ENCODE assay signal across 13 mouse cellular contexts in the genomic region with DNA sequence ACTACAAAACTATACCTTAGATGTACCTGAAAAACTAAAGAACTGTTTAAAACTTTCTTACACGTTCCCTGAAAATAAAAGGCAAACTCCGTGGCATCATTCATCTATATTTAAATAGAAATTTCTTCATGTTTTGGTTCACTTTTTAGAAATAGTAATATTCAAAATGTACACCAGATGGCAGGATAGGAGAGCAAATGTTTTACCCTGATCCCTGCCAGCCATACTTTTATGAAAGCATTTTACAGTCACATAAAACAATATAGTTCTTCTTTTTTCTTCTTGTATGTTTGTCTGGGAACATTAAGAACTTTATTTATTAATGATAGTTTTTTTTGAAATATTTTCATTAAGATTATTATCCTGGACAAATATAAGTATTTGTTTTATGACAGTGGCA.
A peak's percentile ranks its signal among the peaks of the same experiment; 100 is the strongest.
DNase-seq lines count a peak whose midpoint lies in the region; ATAC-seq and TF ChIP-seq lines count a peak whose summit lies in the region.
"Had no signal": no experiment of that assay in that cellular context is flagged by ENCODE, and none has a peak within 500 bp of the region (broad histone marks: within the 10 kb centered on the region; RNA-seq: fewer than 3 reads in every experiment).

No protein-coding gene starts in this region.

- WGBS in midbrain, embryonic 14.5 days: 64% methylated on average over 2 of the region's 2 CpGs
- 56% methylated on average over 2 of the region's 2 CpGs for WGBS in midbrain, embryonic 13.5 days
- WGBS in stomach, postnatal 0 days: 45% methylated on average over 2 of the region's 2 CpGs

- no peaks in the 10 kb centered on the region for H3K27me3 ChIP-seq in midbrain, embryonic 14.5 days (ENCODE audit: control insufficient read depth, insufficient read depth, low read length)
- H3K27me3 ChIP-seq in midbrain, embryonic 13.5 days: no peaks in the 10 kb centered on the region
- no peaks in the 10 kb centered on the region for H3K27me3 ChIP-seq in stomach, postnatal 0 days (ENCODE audit: control insufficient read depth, insufficient read depth, low read length)
- H3K27me3 ChIP-seq: embryonic facial prominence, embryonic 13.5 days; limb, embryonic 13.5 days had no signal

- peak; percentile 66 for TF ChIP-seq CTCF in stomach, postnatal 0 days (IDR thresholded peaks at IDR 0.05; ENCODE audit: low read depth)

- no peaks in the 10 kb centered on the region for H3K36me3 ChIP-seq in midbrain, embryonic 14.5 days (ENCODE audit: control insufficient read depth, insufficient read depth, low read length)
- H3K36me3 ChIP-seq in midbrain, embryonic 13.5 days: no peaks in the 10 kb centered on the region
- H3K36me3 ChIP-seq in stomach, postnatal 0 days (ENCODE audit: control insufficient read depth, insufficient read depth, low read length): no peaks in the 10 kb centered on the region
- H3K36me3 ChIP-seq: embryonic facial prominence, embryonic 13.5 days; limb, embryonic 13.5 days had no signal

- no peak overlapping the region for H3K27ac ChIP-seq in midbrain, embryonic 14.5 days (replicated peaks; ENCODE audit: low read depth, low read length)
- H3K27ac ChIP-seq in midbrain, embryonic 13.5 days: no peak overlapping the region
- no peak overlapping the region for H3K27ac ChIP-seq in stomach, postnatal 0 days (replicated peaks)
- H3K27ac ChIP-seq: embryonic facial prominence, embryonic 13.5 days; limb, embryonic 13.5 days had no signal

- H3K9ac ChIP-seq in midbrain, embryonic 14.5 days (replicated peaks; ENCODE audit: low read length): no peak overlapping the region
- H3K9ac ChIP-seq in midbrain, embryonic 13.5 days (replicated peaks): no peak overlapping the region
- no peak overlapping the region for H3K9ac ChIP-seq in stomach, postnatal 0 days (ENCODE audit: low read length)
- H3K9ac ChIP-seq: embryonic facial prominence, embryonic 13.5 days; limb, embryonic 13.5 days had no signal

- no peak overlapping the region for H3K4me2 ChIP-seq in midbrain, embryonic 14.5 days (ENCODE audit: low read length)
- no peak overlapping the region for H3K4me2 ChIP-seq in midbrain, embryonic 13.5 days (replicated peaks)
- no peak overlapping the region for H3K4me2 ChIP-seq in stomach, postnatal 0 days (replicated peaks; ENCODE audit: low read depth)
- H3K4me2 ChIP-seq: embryonic facial prominence, embryonic 13.5 days; limb, embryonic 13.5 days had no signal

- no peak overlapping the region for H3K4me3 ChIP-seq in midbrain, embryonic 14.5 days (replicated peaks; ENCODE audit: low read depth, low read length)
- H3K4me3 ChIP-seq in midbrain, embryonic 13.5 days (replicated peaks): no peak overlapping the region
- H3K4me3 ChIP-seq in stomach, postnatal 0 days (ENCODE audit: low read depth, low read length): no peak overlapping the region
- H3K4me3 ChIP-seq: embryonic facial prominence, embryonic 13.5 days; limb, embryonic 13.5 days had no signal

- TF ChIP-seq EP300 in stomach, postnatal 0 days (optimal IDR thresholded peaks at IDR 0.05): no peak

- H3K9me3 ChIP-seq in midbrain, embryonic 14.5 days (ENCODE audit: control insufficient read depth, low read length): no peaks in the 10 kb centered on the region
- no peaks in the 10 kb centered on the region for H3K9me3 ChIP-seq in midbrain, embryonic 13.5 days
- H3K9me3 ChIP-seq in stomach, postnatal 0 days (ENCODE audit: control insufficient read depth, low read length): no peaks in the 10 kb centered on the region
- H3K9me3 ChIP-seq: embryonic facial prominence, embryonic 13.5 days; limb, embryonic 13.5 days had no signal

- H3K4me1 ChIP-seq in midbrain, embryonic 14.5 days (ENCODE audit: control insufficient read depth, insufficient read depth, low read length): no peaks in the 10 kb centered on the region
- no peaks in the 10 kb centered on the region for H3K4me1 ChIP-seq in midbrain, embryonic 13.5 days (replicated peaks)
- H3K4me1 ChIP-seq in stomach, postnatal 0 days (replicated peaks; ENCODE audit: control insufficient read depth, insufficient read depth): no peaks in the 10 kb centered on the region
- H3K4me1 ChIP-seq: embryonic facial prominence, embryonic 13.5 days; limb, embryonic 13.5 days had no signal

- peak; percentile 18 for DNase-seq in embryo, embryonic 11 days
- no peak for DNase-seq in embryo, embryonic 10 days (ENCODE audit: low spot score)
- peak; percentile 2 for DNase-seq in kidney, adult 9 months
- DNase-seq in kidney, postnatal 10 days: no peak
- peak; percentile 70 for DNase-seq in midbrain, embryonic 14.5 days
- no peak for DNase-seq in stomach, postnatal 0 days (ENCODE audit: low spot score)
- no peak for DNase-seq in testis, postnatal 14 days (ENCODE audit: low spot score)
- DNase-seq: adrenal gland, postnatal 36 days; cerebellum, adult 11-12 months; heart, postnatal 36 days had no signal

- ATAC-seq in midbrain, embryonic 14.5 days (ENCODE audit: low FRiP score, low TSS enrichment): no peak
- ATAC-seq in midbrain, embryonic 13.5 days: no peak
- ATAC-seq in stomach, postnatal 0 days (ENCODE audit: low FRiP score, low TSS enrichment): no peak

Comparison
In these comparisons a context has a peak if more than half of its experiments do, and no peak if none do; other contexts are left out.
1. DNase-seq: peak in embryo, embryonic 11 days (single experiment), kidney, adult 9 months (single experiment) and midbrain, embryonic 14.5 days (single experiment); none in embryo, embryonic 10 days (single experiment), kidney, postnatal 10 days (single experiment), stomach, postnatal 0 days (single experiment) and testis, postnatal 14 days (single experiment).